Comparison of ENCODE assay signal across 24 mouse cellular contexts in genomic region chr1:143053599-143053998, GRCm38 (mm10).
DNase-seq lines count a peak whose midpoint lies in the region; ATAC-seq and TF ChIP-seq lines count a peak whose summit lies in the region.
"Had no signal": no experiment of that assay in that cellular context is flagged by ENCODE, and none has a peak within 500 bp of the region (broad histone marks: within the 10 kb centered on the region; RNA-seq: fewer than 3 reads in every experiment).

No protein-coding gene starts in this region.

- no peaks in the 10 kb centered on the region for H3K9me3 ChIP-seq in forebrain, embryonic 11.5 days (ENCODE audit: control insufficient read depth, low read length)
- H3K9me3 ChIP-seq in forebrain, embryonic 10.5 days, result no peaks in the 10 kb centered on the region
- no peaks in the 10 kb centered on the region for H3K9me3 ChIP-seq in forebrain, embryonic 16.5 days (ENCODE audit: control insufficient read depth, low read length)
- no peaks in the 10 kb centered on the region for H3K9me3 ChIP-seq in midbrain, embryonic 14.5 days (ENCODE audit: control insufficient read depth, low read length)
- H3K9me3 ChIP-seq: embryonic facial prominence, embryonic 15.5 days; forebrain, embryonic 13.5 days; hindbrain, embryonic 15.5 days; neural tube, embryonic 15.5 days had no signal

- intact Hi-C loops in left cerebral cortex, adult 2 months (cut with DNase I), result loop anchor here (2.0 kb wide), 1 partner anchor 153 kb away; no protein-coding TSS in a partner anchor

- DNase-seq in forebrain, embryonic 11.5 days (ENCODE audit: low spot score), result no peak
- DNase-seq in forebrain, embryonic 10.5 days (ENCODE audit: extremely low spot score, low spot score), result no peak
- peak; percentile 6 for DNase-seq in retina, postnatal 1 day
- no peak for DNase-seq in retina, embryonic 14.5 days (ENCODE audit: low spot score)
- peak; percentile 14 to 20 for DNase-seq in left cerebral cortex, adult 2 months (ENCODE audit: extremely low spot score in 1 of 2, low spot score in 2 of 2)
- DNase-seq in right cerebral cortex, postnatal 25 days, result peak; percentile 6
- DNase-seq in midbrain, embryonic 14.5 days, result no peak
- DNase-seq: adrenal gland, postnatal 14 days; cerebellum, postnatal 10 days; embryo, embryonic 11 days; gastrocnemius, postnatal 36 days; heart, postnatal 14 days; kidney, adult 11 months; kidney, postnatal 10 days; lung, adult 2 months; lung, postnatal 4 days had no signal

- H3K36me3 ChIP-seq in forebrain, embryonic 11.5 days (ENCODE audit: control insufficient read depth, insufficient read depth, low read length), result no peaks in the 10 kb centered on the region
- H3K36me3 ChIP-seq in forebrain, embryonic 10.5 days (replicated peaks), result no peaks in the 10 kb centered on the region
- H3K36me3 ChIP-seq in forebrain, embryonic 16.5 days (ENCODE audit: control insufficient read depth, insufficient read depth), result no peaks in the 10 kb centered on the region
- no peaks in the 10 kb centered on the region for H3K36me3 ChIP-seq in midbrain, embryonic 14.5 days (ENCODE audit: control insufficient read depth, insufficient read depth, low read length)
- H3K36me3 ChIP-seq: embryonic facial prominence, embryonic 15.5 days; hindbrain, embryonic 15.5 days; neural tube, embryonic 15.5 days had no signal

- H3K4me2 ChIP-seq in forebrain, embryonic 11.5 days (ENCODE audit: low read depth, low read length, severe bottlenecking), result no peak overlapping the region
- no peak overlapping the region for H3K4me2 ChIP-seq in forebrain, embryonic 16.5 days (ENCODE audit: low read length)
- H3K4me2 ChIP-seq in midbrain, embryonic 14.5 days (ENCODE audit: low read length), result no peak overlapping the region
- H3K4me2 ChIP-seq: embryonic facial prominence, embryonic 15.5 days; forebrain, embryonic 13.5 days; heart, embryonic 11.5 days; hindbrain, embryonic 15.5 days; midbrain, embryonic 11.5 days; neural tube, embryonic 15.5 days had no signal

- peak; percentile 52; the same call in 1 of the 2 replicates for ATAC-seq in forebrain, embryonic 11.5 days (replicated peaks; ENCODE audit: low FRiP score)
- no peak for ATAC-seq in forebrain, embryonic 16.5 days
- no peak for ATAC-seq in midbrain, embryonic 14.5 days (ENCODE audit: low FRiP score, low TSS enrichment)
- ATAC-seq: forebrain, embryonic 13.5 days had no signal

- H3K4me3 ChIP-seq in forebrain, embryonic 11.5 days (ENCODE audit: low read depth, low read length), result no peak overlapping the region
- no peak overlapping the region for H3K4me3 ChIP-seq in forebrain, embryonic 10.5 days
- H3K4me3 ChIP-seq in left cerebral cortex, adult 2 months, result no peak overlapping the region
- H3K4me3 ChIP-seq in forebrain, embryonic 16.5 days (replicated peaks; ENCODE audit: low read length), result no peak overlapping the region
- H3K4me3 ChIP-seq in midbrain, embryonic 14.5 days (replicated peaks; ENCODE audit: low read depth, low read length), result no peak overlapping the region
- H3K4me3 ChIP-seq: embryonic facial prominence, embryonic 15.5 days; forebrain, embryonic 13.5 days; hindbrain, embryonic 15.5 days; myocyte; neural tube, embryonic 15.5 days had no signal

- no peak overlapping the region for H3K27ac ChIP-seq in forebrain, embryonic 11.5 days (ENCODE audit: low read depth, low read length)
- H3K27ac ChIP-seq in forebrain, embryonic 10.5 days, result no peak overlapping the region
- no peak overlapping the region for H3K27ac ChIP-seq in left cerebral cortex, adult 2 months
- H3K27ac ChIP-seq in forebrain, embryonic 16.5 days (ENCODE audit: low read length), result no peak overlapping the region
- no peak overlapping the region for H3K27ac ChIP-seq in midbrain, embryonic 14.5 days (replicated peaks; ENCODE audit: low read depth, low read length)
- H3K27ac ChIP-seq: embryonic facial prominence, embryonic 15.5 days; forebrain, embryonic 13.5 days; hindbrain, embryonic 15.5 days; neural tube, embryonic 15.5 days had no signal

- no peak for TF ChIP-seq CTCF in left cerebral cortex, adult 2 months (IDR thresholded peaks at IDR 0.05)

- no peak overlapping the region for H3K9ac ChIP-seq in forebrain, embryonic 11.5 days (ENCODE audit: low read length)
- no peak overlapping the region for H3K9ac ChIP-seq in forebrain, embryonic 16.5 days (replicated peaks; ENCODE audit: low read depth, low read length)
- no peak overlapping the region for H3K9ac ChIP-seq in midbrain, embryonic 14.5 days (replicated peaks; ENCODE audit: low read length)
- H3K9ac ChIP-seq: embryonic facial prominence, embryonic 15.5 days; forebrain, embryonic 13.5 days; hindbrain, embryonic 15.5 days; neural tube, embryonic 15.5 days had no signal

- 98% methylated on average over 2 of the region's 2 CpGs for WGBS in forebrain, embryonic 11.5 days
- WGBS in forebrain, embryonic 10.5 days, result 91% methylated on average over 2 of the region's 2 CpGs
- WGBS in forebrain, embryonic 16.5 days, result 78% methylated on average over 2 of the region's 2 CpGs
- 93% methylated on average over 2 of the region's 2 CpGs for WGBS in midbrain, embryonic 14.5 days

- H3K4me1 ChIP-seq in forebrain, embryonic 11.5 days (replicated peaks; ENCODE audit: control insufficient read depth, insufficient read depth, low read length), result no peaks in the 10 kb centered on the region
- no peaks in the 10 kb centered on the region for H3K4me1 ChIP-seq in forebrain, embryonic 10.5 days
- no peaks in the 10 kb centered on the region for H3K4me1 ChIP-seq in forebrain, embryonic 16.5 days (replicated peaks; ENCODE audit: control insufficient read depth, insufficient read depth, low read length)
- H3K4me1 ChIP-seq in midbrain, embryonic 14.5 days (ENCODE audit: control insufficient read depth, insufficient read depth, low read length), result no peaks in the 10 kb centered on the region
- H3K4me1 ChIP-seq: embryonic facial prominence, embryonic 15.5 days; forebrain, embryonic 13.5 days; hindbrain, embryonic 15.5 days; neural tube, embryonic 15.5 days had no signal

- no peaks in the 10 kb centered on the region for H3K27me3 ChIP-seq in forebrain, embryonic 11.5 days (ENCODE audit: control insufficient read depth, insufficient read depth, low read length)
- no peaks in the 10 kb centered on the region for H3K27me3 ChIP-seq in forebrain, embryonic 10.5 days (ENCODE audit: poor library complexity, severe bottlenecking)
- H3K27me3 ChIP-seq in forebrain, embryonic 16.5 days (replicated peaks; ENCODE audit: control insufficient read depth, insufficient read depth, low read length), result no peaks in the 10 kb centered on the region
- no peaks in the 10 kb centered on the region for H3K27me3 ChIP-seq in midbrain, embryonic 14.5 days (ENCODE audit: control insufficient read depth, insufficient read depth, low read length)
- H3K27me3 ChIP-seq: embryonic facial prominence, embryonic 15.5 days; forebrain, embryonic 13.5 days; hindbrain, embryonic 15.5 days; neural tube, embryonic 15.5 days had no signal

Comparison
In these comparisons a context has a peak if more than half of its experiments do, and no peak if none do; other contexts are left out.
1. DNase-seq: peak in retina, postnatal 1 day (single experiment), left cerebral cortex, adult 2 months (2 of 2) and right cerebral cortex, postnatal 25 days (single experiment); none in forebrain, embryonic 11.5 days (single experiment), forebrain, embryonic 10.5 days (single experiment), retina, embryonic 14.5 days (single experiment) and midbrain, embryonic 14.5 days (single experiment).